ENCODE assay signal across 8 mouse cellular contexts in the genomic region with DNA sequence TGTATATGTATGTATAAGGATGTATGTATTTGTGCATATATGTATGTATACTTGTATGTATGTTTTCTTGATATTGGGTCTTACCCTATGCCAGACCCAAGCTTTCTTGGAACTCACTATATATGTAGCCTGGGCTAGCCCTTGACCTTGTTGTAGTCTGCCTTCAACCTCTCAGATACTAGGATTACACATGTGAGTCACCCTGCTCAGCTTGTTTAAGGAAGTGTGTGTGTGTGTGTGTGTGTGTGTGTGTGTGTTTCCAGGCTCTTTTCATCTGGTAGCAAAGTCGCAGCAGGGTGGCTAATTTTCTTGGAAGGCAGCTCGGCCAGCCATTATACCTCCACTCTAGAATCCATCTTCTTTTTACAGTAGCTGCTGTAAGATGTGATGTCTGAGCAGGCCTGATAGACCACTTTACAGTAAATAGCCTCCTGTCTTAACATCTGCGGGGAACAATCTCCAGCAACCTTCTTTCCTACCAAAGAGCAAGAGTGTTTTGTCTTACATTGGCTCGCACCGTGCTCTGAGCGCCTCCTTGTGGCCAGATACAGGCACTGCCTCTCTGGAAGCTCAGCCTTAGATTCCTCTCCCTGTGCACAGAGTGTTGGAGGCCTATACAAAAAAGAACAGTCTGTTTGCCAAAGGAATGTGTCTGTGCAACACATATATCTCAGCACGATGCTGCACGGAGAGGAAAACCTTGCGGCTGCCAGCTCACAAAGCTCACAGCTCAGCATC. TPM values are rescaled to one million over a fixed set of nuclear protein-coding genes. Genes with fewer than 3 reads are reported as not detected.
A peak's percentile ranks its signal among the peaks of the same experiment; 100 is the strongest.
DNase-seq lines count a peak whose midpoint lies in the region; ATAC-seq and TF ChIP-seq lines count a peak whose summit lies in the region.

No protein-coding gene starts in this region.

- no peaks in the 10 kb centered on the region for H3K36me3 ChIP-seq in forebrain, postnatal 0 days (ENCODE audit: insufficient read depth)
- no peaks in the 10 kb centered on the region for H3K36me3 ChIP-seq in hindbrain, embryonic 13.5 days

- 0 out of 2 replicates have a peak overlapping the region, but pooled peaks have one; percentile 23 for H3K9ac ChIP-seq in forebrain, postnatal 0 days
- H3K9ac ChIP-seq in hindbrain, embryonic 13.5 days = 0 out of 2 replicates have a peak overlapping the region, but pooled peaks have one; percentile 10

- 0 out of 2 replicates have a peak, but pooled peaks cover 3% of the 10 kb centered on the region for H3K4me1 ChIP-seq in forebrain, postnatal 0 days (ENCODE audit: insufficient read depth)
- 0 out of 2 replicates have a peak, but pooled peaks cover 8% of the 10 kb centered on the region for H3K4me1 ChIP-seq in hindbrain, embryonic 13.5 days (replicated peaks)

- TF ChIP-seq CTCF in forebrain, postnatal 0 days (IDR thresholded peaks at IDR 0.05; ENCODE audit: low read depth) = peak; percentile 99

- peak; percentile 41 for DNase-seq in MEL-GATA-1-ER (ENCODE audit: extremely low read depth, low read depth)
- DNase-seq in cerebellum, adult 18-20 months = peak; percentile 90 to 93
- peak; percentile 96 for DNase-seq in forebrain, postnatal 0 days
- peak; percentile 88 to 91 for DNase-seq in layer of hippocampus, postnatal 10 days (ENCODE audit: low spot score in 2 of 2)
- peak; percentile 82 for DNase-seq in lung, postnatal 10 days
- DNase-seq in retina, embryonic 14.5 days (ENCODE audit: low spot score) = peak; percentile 89
- peak; percentile 72 for DNase-seq in thymus, postnatal 25 days

- no peak overlapping the region for H3K4me3 ChIP-seq in forebrain, postnatal 0 days (ENCODE audit: low read depth, low read length)
- no peak overlapping the region for H3K4me3 ChIP-seq in hindbrain, embryonic 13.5 days

- peak; percentile 96 for ATAC-seq in forebrain, postnatal 0 days
- ATAC-seq in hindbrain, embryonic 13.5 days (ENCODE audit: low FRiP score) = peak; percentile 81

- 17% methylated on average over 9 of the region's 9 CpGs for WGBS in forebrain, postnatal 0 days
- 26% methylated on average over 9 of the region's 9 CpGs for WGBS in hindbrain, embryonic 13.5 days

- no peak overlapping the region for H3K4me2 ChIP-seq in forebrain, postnatal 0 days (ENCODE audit: low read depth)
- no peak overlapping the region for H3K4me2 ChIP-seq in hindbrain, embryonic 13.5 days

- H3K9me3 ChIP-seq in forebrain, postnatal 0 days (ENCODE audit: low read length) = no peaks in the 10 kb centered on the region
- H3K9me3 ChIP-seq in hindbrain, embryonic 13.5 days = no peaks in the 10 kb centered on the region

- H3K27ac ChIP-seq in forebrain, postnatal 0 days (ENCODE audit: low read depth, low read length) = peak overlapping the region; percentile 78; the same call in 1 of the 2 replicates
- peak overlapping the region; percentile 60 for H3K27ac ChIP-seq in hindbrain, embryonic 13.5 days

- H3K27me3 ChIP-seq in forebrain, postnatal 0 days (ENCODE audit: insufficient read depth, low read length) = no peaks in the 10 kb centered on the region
- H3K27me3 ChIP-seq in hindbrain, embryonic 13.5 days = no peaks in the 10 kb centered on the region

RNA-seq across cellular contexts. Expression of gene Ubash3b, which starts 29.4 kb away (rescaled TPM):
- total RNA-seq in forebrain, postnatal 0 days (2014; rRNA removed) = 17.8 and 23.8 TPM in 2 replicates
- polyA plus RNA-seq in forebrain, postnatal 0 days (2015; fragmentation: Nextera tagmentation; extraction: Ambion mirVana) = 17.1 and 25.4 TPM in 2 replicates
- polyA plus RNA-seq in hindbrain, embryonic 13.5 days (2015; fragmentation: Nextera tagmentation; extraction: Ambion mirVana) = 17.3 and 18.2 TPM in 2 replicates
- total RNA-seq in layer of hippocampus, postnatal 10 days (2021) = 10 to 100 TPM; 30.7 to 32.6 TPM

Comparison
In these comparisons a context has a peak if more than half of its experiments do, and no peak if none do; other contexts are left out.
1. DNase-seq: peak in every context shown above with its lines; median percentile 96 in forebrain, postnatal 0 days; 92 in cerebellum, adult 18-20 months; 90 in layer of hippocampus, postnatal 10 days; 89 in retina, embryonic 14.5 days; 82 in lung, postnatal 10 days; 72 in thymus, postnatal 25 days; 41 in MEL-GATA-1-ER.